Mouse (Mus musculus): ENCODE measurements around the gene Zfp764. TPM values are rescaled to one million over a fixed set of nuclear protein-coding genes. Genes with fewer than 3 reads are reported as not detected.
"Not testable (repeated sequence)": the region's sequence is repeated elsewhere in the genome, so short reads cannot be mapped to it uniquely, and the experiment has no call there.

Zfp764 gene
- polyA plus RNA-seq, 1 experiment from 2014 or later, result 8.0 TPM

DNA sequence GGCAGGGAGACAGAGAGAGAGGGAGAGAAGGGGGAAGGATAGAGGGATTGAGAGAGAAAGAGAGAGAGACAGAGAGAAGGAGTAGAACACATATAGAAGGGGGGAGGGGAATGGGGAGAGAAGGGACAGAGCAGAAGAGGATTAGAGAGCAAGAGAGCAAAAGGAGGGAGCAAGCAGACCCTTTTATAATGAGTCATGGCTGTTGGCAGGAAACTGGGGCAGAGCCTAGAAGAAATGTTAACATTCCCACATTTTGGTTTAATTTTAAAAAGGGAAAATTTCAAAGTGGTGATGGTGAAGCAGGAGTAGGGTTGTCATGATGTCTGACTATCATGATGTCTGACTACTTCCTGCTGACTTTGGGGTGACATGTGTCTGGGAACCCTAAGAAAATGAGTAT lies 18.4 kb downstream of the Zfp764 start:
- not testable (repeated sequence) for H3K27me3 ChIP-seq; ATAC-seq (replicated peaks; ENCODE audit: low FRiP score); H3K9me3 ChIP-seq (replicated peaks); H3K4me3 ChIP-seq (replicated peaks); H3K9ac ChIP-seq; H3K4me2 ChIP-seq; H3K27ac ChIP-seq
- peaks cover 16% of the 10 kb centered on the region for H3K4me1 ChIP-seq
- H3K36me3 ChIP-seq, result peaks cover 31% of the 10 kb centered on the region

DNA sequence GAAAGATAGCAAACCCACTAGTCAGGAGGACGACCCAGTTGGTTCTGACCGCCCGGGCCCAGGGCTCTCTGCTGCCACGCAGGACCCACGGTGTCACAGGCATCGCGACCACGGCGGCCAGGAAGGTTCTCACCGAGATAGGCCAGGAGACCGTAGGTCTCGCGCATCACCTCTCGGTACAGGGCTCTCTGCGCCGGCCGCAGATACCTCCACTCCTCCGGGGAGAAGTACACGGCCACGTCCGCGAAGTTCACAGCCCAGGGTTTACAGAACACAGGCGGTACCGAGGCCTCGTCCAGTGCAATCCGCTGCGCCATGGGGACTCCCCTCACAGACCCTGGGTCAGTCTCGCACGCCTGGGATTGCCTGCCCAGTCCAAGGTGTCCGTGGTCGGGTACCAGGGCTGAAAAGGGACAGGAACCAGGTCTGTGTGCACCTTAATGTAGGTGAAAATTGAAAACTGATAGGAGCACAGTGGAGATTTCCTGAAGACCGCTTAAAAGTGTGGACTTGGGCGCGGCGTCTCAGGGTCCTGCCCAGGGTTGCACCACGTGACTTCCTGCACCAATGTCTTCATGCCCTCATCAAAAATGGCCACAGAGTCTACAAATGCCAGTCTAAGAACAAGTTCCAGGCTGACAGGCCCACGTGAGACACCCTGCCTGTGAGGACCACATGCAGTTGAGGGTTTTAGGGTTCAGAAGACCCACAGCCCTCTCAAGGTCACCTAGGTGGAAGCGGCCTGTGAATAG lies 19.8 kb downstream of the Zfp764 start, which contains the start of gene 9130019O22Rik:
Gene 9130019O22Rik (minus strand): TSS at position 526 of the 752 bp plus-strand sequence.
- Histone ChIP-seq H3K9ac (peak within 1 kb of the TSS; percentile 59), H3K4me1 (peaks cover 7% of the 10 kb centered on the region; the same call in 1 of the 2 replicates), H3K4me2 (peak within 1 kb of the TSS; percentile 70), H3K27me3 (no peaks in the 10 kb centered on the region), H3K9me3 (replicated peaks) (peaks cover 6% of the 10 kb centered on the region; the same call in 1 of the 2 replicates), H3K36me3 (peaks cover 32% of the 10 kb centered on the region), H3K4me3 (replicated peaks) (peak within 1 kb of the TSS; percentile 58), H3K27ac (0 out of 2 replicates have a peak within 1 kb of the TSS, but pooled peaks have one; percentile 37)
- 13% methylated on average over 38 of the region's 38 CpGs for WGBS
- ATAC-seq (replicated peaks; ENCODE audit: low FRiP score), result peak; percentile 87

DNA sequence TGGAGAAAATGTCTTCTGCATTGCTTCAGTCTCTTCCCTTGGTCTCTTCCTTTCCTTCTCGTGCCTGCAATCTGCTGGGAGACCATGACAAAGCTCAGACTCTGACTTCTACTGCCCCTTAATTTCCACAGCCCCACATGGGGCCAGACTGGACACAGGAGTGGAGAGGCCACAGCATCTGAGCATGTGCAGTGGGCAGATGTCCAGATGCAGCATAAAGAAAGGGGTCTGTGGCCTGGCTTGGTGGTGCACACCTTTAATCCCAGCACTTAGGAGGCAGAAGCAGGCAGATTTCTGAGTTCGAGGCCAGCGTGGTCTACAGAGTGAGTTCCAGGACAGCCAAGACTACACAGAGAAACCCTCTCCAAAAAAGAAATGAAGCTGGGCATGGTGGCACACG lies 21.1 kb downstream of the Zfp764 start:
- H3K36me3 ChIP-seq, result peaks cover 23% of the 10 kb centered on the region
- H3K9me3 ChIP-seq (replicated peaks); H3K9ac ChIP-seq; ATAC-seq (replicated peaks; ENCODE audit: low FRiP score); H3K4me1 ChIP-seq; H3K27ac ChIP-seq; H3K27me3 ChIP-seq; H3K4me3 ChIP-seq (replicated peaks); H3K4me2 ChIP-seq: not testable (repeated sequence)
- 92% methylated on average over 4 of the region's 4 CpGs for WGBS

DNA sequence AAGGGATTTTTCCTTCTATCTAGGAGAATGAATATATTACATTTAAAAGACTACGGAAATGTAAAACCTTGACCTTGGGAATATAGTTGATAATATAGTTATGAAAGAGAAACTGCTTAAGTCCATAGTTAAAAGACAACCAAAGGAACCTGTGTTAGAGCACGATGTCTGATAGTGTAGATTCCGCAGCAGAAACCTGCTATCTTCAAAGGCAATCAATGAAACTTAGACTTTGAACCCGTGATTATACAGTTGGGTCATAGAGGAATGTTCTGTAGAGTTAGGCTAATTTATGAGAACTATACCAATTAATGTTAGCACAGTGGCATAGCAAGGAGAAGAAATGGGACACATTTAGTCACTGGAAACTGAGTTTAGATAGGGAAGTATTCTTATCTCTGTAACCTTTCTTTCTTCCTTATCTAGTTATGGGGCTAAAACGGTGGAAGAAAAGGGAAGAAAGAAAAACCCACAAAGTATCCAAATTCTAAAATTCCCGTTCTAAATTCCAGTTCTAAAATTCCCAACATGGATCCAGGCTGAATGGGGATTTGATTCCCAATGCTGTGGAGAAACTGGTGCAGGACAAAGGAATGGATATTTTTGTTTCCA lies 28.2 kb downstream of the Zfp764 start:
- ATAC-seq (replicated peaks; ENCODE audit: low FRiP score), result no peak
- Histone ChIP-seq H3K4me1 (0 out of 2 replicates have a peak, but pooled peaks cover 4% of the 10 kb centered on the region), H3K27ac (no peak overlapping the region), H3K4me3 (replicated peaks) (no peak overlapping the region), H3K9me3 (replicated peaks) (no peaks in the 10 kb centered on the region), H3K27me3 (no peaks in the 10 kb centered on the region), H3K36me3 (peaks cover 17% of the 10 kb centered on the region), H3K4me2 (no peak overlapping the region), H3K9ac (no peak overlapping the region)
- WGBS, result 75% methylated on average over 6 of the region's 6 CpGs

GRCm38 (mm10) chr7:127375271-127376245 lies 31.1 kb downstream of the Zfp764 start, which contains the start of gene Zfp747:
TSS of gene Zfp747 (minus strand) at chr7:127376050.
- Histone ChIP-seq H3K4me3 (replicated peaks) (peak within 1 kb of the TSS; percentile 70), H3K36me3 (peaks cover 12% of the 10 kb centered on the region), H3K9ac (peak within 1 kb of the TSS; percentile 80), H3K27ac (peak within 1 kb of the TSS; percentile 78), H3K4me2 (peak within 1 kb of the TSS; percentile 73)
- H3K9me3 ChIP-seq (replicated peaks); H3K27me3 ChIP-seq; H3K4me1 ChIP-seq: not testable (repeated sequence)
- ATAC-seq (replicated peaks; ENCODE audit: low FRiP score), result peak; percentile 96
- 2% methylated on average over 49 of the region's 49 CpGs for WGBS

DNA sequence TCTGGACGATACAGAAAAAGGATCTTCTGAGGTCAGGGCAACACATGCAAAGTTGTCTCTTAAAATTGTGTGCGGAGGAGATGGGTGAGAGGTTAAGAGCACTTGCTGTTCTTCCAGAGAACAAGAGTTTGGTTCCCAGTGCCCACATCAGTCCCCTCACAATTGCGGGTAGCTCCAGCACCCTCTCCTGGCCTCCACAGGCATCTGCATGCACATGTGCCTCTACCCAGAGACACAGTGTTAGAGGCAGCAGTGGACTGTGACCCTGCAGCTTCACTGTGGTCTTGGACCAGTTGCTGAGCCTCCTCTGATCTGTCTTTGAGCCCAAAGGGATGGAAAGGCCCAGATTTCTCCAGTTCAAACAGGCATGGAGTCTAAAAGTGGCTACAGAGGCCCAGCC lies 34.8 kb downstream of the Zfp764 start:
- not testable (repeated sequence) for H3K27me3 ChIP-seq; H3K9me3 ChIP-seq (replicated peaks); H3K4me3 ChIP-seq (replicated peaks); H3K4me1 ChIP-seq; ATAC-seq (replicated peaks; ENCODE audit: low FRiP score); H3K27ac ChIP-seq; H3K4me2 ChIP-seq; H3K9ac ChIP-seq
- WGBS, result 90% methylated on average over 3 of the region's 3 CpGs
- peaks cover 12% of the 10 kb centered on the region for H3K36me3 ChIP-seq

DNA sequence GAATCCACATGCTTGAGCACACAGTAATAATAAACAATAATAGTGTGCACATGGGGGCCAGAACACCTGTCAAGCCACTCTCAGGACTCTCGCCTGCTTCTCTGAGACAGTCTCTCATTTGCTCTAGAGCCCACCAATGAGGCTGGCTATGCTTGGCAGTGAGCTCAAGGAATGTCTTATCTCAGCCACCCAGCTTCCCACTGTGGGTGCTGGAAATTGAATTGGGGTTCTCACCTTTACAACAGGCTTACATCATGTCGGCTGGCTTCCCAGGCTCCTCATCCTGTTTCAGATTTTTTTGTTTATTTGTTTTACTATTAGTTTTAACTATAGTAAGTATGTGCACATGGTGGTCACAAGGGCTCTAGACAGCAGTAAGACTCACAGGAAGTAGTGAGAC lies 35.4 kb downstream of the Zfp764 start:
- Histone ChIP-seq H3K27me3 (no peaks in the 10 kb centered on the region), H3K4me3 (replicated peaks) (no peak overlapping the region), H3K36me3 (peaks cover 12% of the 10 kb centered on the region), H3K4me1 (0 out of 2 replicates have a peak, but pooled peaks cover 4% of the 10 kb centered on the region), H3K27ac (no peak overlapping the region), H3K9me3 (replicated peaks) (no peaks in the 10 kb centered on the region), H3K4me2 (no peak overlapping the region), H3K9ac (no peak overlapping the region)
- no peak for ATAC-seq (replicated peaks; ENCODE audit: low FRiP score)
- 78% methylated on average over 2 of the region's 2 CpGs for WGBS

DNA sequence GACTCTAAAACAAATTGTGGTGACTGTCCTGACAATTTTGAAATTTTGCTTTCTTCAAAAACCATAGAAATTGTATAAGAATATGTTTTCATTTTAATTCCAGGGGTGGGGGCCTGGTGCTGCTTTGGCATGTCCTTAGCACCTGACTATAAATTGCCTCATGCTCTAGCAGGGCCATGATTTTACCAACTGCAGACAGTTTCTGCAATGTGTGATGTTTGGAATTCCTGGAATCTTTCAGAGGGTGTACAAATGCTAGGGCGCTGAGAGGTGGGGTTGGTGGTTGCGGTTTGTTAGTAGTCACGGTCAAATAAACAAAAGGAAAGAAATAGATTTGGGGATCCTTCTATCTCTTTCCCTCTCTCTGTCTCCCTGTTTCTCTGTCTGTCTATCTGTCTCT lies 40.4 kb downstream of the Zfp764 start:
- no peak overlapping the region for H3K4me2 ChIP-seq
- H3K9me3 ChIP-seq (replicated peaks), result no peaks in the 10 kb centered on the region
- ATAC-seq (replicated peaks; ENCODE audit: low FRiP score), result no peak
- H3K4me3 ChIP-seq (replicated peaks), result no peak overlapping the region
- 82% methylated on average over 3 of the region's 3 CpGs for WGBS
- H3K27me3 ChIP-seq, result peaks cover 22% of the 10 kb centered on the region
- no peak overlapping the region for H3K27ac ChIP-seq
- H3K9ac ChIP-seq, result no peak overlapping the region
- H3K4me1 ChIP-seq, result peaks cover 7% of the 10 kb centered on the region; the same call in 1 of the 2 replicates
- no peaks in the 10 kb centered on the region for H3K36me3 ChIP-seq

- Histone ChIP-seq H3K36me3 (no peaks in the 10 kb centered on the region), H3K9me3 (replicated peaks) (no peaks in the 10 kb centered on the region), H3K9ac (no peak overlapping the region), H3K4me3 (replicated peaks) (peak overlapping the region; percentile 43), H3K27me3 (peaks cover 39% of the 10 kb centered on the region), H3K27ac (no peak overlapping the region), H3K4me2 (peak overlapping the region; percentile 80), H3K4me1 (peaks cover 7% of the 10 kb centered on the region; the same call in 1 of the 2 replicates)
- WGBS, result 62% methylated on average over 4 of the region's 4 CpGs
- ATAC-seq (replicated peaks; ENCODE audit: low FRiP score), result no peak
These were observed 42.5 kb downstream of the Zfp764 start for GRCm38 (mm10) chr7:127364166-127364565.

- WGBS, result 2% methylated on average over 24 of the region's 24 CpGs
- peaks cover 39% of the 10 kb centered on the region for H3K27me3 ChIP-seq
- peaks cover 7% of the 10 kb centered on the region; the same call in 1 of the 2 replicates for H3K4me1 ChIP-seq
- no peaks in the 10 kb centered on the region for H3K9me3 ChIP-seq (replicated peaks)
- H3K36me3 ChIP-seq, result no peaks in the 10 kb centered on the region
- peak overlapping the region; percentile 43 for H3K4me3 ChIP-seq (replicated peaks)
- peak overlapping the region; percentile 54 for H3K9ac ChIP-seq
- no peak; the same call in 1 of the 2 replicates for ATAC-seq (replicated peaks; ENCODE audit: low FRiP score)
- H3K4me2 ChIP-seq, result peak overlapping the region; percentile 80
- H3K27ac ChIP-seq, result no peak overlapping the region
These were observed 43.1 kb downstream of the Zfp764 start for GRCm38 (mm10) chr7:127363475-127363921.

DNA sequence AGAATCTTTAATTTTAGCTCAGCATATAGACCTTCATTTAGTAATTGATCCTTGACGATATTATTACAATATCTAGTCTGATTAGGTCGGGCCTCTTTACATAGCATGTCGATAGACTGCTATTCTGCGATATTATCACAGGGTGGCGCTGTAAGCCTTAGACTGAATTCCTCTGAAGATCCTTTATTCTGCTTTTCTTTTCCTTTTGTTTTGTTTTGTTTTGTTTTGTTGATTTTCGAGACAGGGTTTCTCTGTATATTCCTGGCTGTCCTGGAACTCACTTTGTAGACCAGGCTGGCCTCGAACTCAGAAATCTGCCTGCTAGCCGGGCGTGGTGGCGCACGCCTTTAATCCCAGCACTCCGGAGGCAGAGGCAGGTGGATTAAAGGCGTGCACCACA lies 44.2 kb downstream of the Zfp764 start:
- peak overlapping the region; percentile 51 for H3K4me2 ChIP-seq
- 0 out of 2 replicates have a peak overlapping the region, but pooled peaks have one; percentile 23 for H3K4me3 ChIP-seq (replicated peaks)
- H3K4me1 ChIP-seq; ATAC-seq (replicated peaks; ENCODE audit: low FRiP score); H3K9ac ChIP-seq; H3K27ac ChIP-seq; H3K9me3 ChIP-seq (replicated peaks); H3K36me3 ChIP-seq: not testable (repeated sequence)
- peaks cover 43% of the 10 kb centered on the region for H3K27me3 ChIP-seq
- 24% methylated on average over 13 of the region's 13 CpGs for WGBS

Measured in kidney, embryonic 15.5 days (tissue).